Mouse (Mus musculus) olfactory bulb, adult 2 months (tissue): ENCODE data around the gene Myo3a. TPM values are rescaled to one million over a fixed set of nuclear protein-coding genes. Genes with fewer than 3 reads are reported as not detected.

Experiments
- H3K27ac ChIP-seq: fragments of 200-500 bp; 2 replicates; pipeline ENCODE4 v1.5.1; 2012; ENCODE audit warnings: low read depth, low read length; ENCODE audit not compliant: insufficient read depth
- H3K4me1 ChIP-seq: fragments of 200-500 bp; 2 replicates; pipeline ENCODE4 v1.6.1; 2012; ENCODE audit warnings: low read length; ENCODE audit not compliant: control insufficient read depth, insufficient read depth
- H3K4me3 ChIP-seq: fragments of 200-500 bp; 2 replicates; pipeline ENCODE4 v1.5.1; 2012; ENCODE audit warnings: mild to moderate bottlenecking, low read depth, low read length, moderate library complexity; ENCODE audit not compliant: insufficient read depth
- CTCF ChIP-seq: fragments of 200-500 bp; IDR thresholded peaks from 2 replicates; pipeline ENCODE4 v1.5.1; 2012; ENCODE audit warnings: low read depth, mild to moderate bottlenecking, low read length, moderate library complexity; ENCODE audit not compliant: insufficient read depth
- POLR2A ChIP-seq: fragments of 200-500 bp; IDR thresholded peaks from 2 replicates; pipeline ENCODE4 v1.6.1; 2012; ENCODE audit warnings: mild to moderate bottlenecking, low read depth, low read length, moderate library complexity; ENCODE audit not compliant: insufficient read depth
- WGBS: fragments of 180-500 bp; shearing (Covaris S2); methylation state at CpG from one replicate; pipeline ENCODE4 v1.1.7; 2018; 5-methylcytosine and 5-hydroxymethylcytosine counted together
- polyA plus RNA-seq: library from polyadenylated mRNA; stranded (reverse); fragments of >200 nt; gene quantifications from 2 replicates; pipeline ENCODE4 v1.2.4, GENCODE M21; 2012; ENCODE audit warnings: low replicate concordance; ENCODE audit not compliant: missing spikeins, insufficient read depth, insufficient read length

Gene Myo3a
- polyA plus RNA-seq, result not detected in 2 replicates

DNA sequence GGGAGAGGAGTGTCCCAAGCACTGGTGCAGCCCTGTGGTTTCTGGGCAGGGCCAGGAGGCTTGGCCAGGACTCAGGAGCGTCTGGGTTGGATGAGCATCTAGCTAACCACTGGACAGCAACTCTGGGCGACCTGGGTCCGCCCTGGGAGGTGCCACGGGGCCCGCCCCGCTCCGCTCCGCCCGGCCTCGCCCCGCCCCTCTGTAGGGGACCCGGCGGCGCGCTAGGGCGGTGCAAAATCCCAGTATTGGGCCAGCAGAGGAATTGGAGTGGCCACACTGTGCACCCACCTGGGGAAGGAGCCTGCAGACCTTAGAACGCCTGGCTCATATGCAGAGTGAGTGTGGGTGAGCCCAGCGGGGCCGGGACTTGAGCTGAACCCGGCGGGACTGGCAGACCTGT, at the start of gene Myo3a:
Gene Myo3a, plus strand, starts transcription at position 196 of the 400 bp plus-strand sequence.
- TF ChIP-seq CTCF (no peak), POLR2A (no peak)
- Histone ChIP-seq H3K4me3 (no peak within 1 kb of the TSS), H3K27ac (no peak within 1 kb of the TSS), H3K4me1 (peaks cover 4% of the 10 kb centered on the region; the same call in 1 of the 2 replicates)
- WGBS, result 11% methylated on average over 21 of the region's 21 CpGs

DNA sequence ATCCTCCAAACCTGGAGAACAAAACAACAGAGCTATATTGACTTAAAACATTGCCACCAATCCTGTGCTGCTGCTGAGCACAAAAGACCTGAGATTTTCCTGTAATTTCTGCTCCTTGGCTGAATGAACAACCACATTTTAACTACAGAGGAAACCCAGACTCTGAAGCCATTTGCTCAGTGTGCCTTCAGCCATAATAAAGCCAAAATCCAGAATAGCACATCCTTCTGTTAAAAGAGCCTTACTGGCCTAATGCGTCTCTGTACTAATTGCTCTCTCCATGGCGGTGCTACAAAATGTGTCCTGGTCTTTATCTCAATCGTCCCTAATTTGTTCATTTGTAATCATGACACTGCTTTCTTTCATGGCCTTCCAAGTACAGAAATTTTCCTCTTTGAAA, 23.2 kb downstream of the Myo3a start:
- WGBS, result 52% methylated on average over 3 of the region's 3 CpGs
- H3K4me1 ChIP-seq, result no peaks in the 10 kb centered on the region
- H3K4me3 ChIP-seq, result no peak overlapping the region
- no peak for TF ChIP-seq CTCF
- TF ChIP-seq POLR2A, result no peak
- H3K27ac ChIP-seq, result no peak overlapping the region

DNA sequence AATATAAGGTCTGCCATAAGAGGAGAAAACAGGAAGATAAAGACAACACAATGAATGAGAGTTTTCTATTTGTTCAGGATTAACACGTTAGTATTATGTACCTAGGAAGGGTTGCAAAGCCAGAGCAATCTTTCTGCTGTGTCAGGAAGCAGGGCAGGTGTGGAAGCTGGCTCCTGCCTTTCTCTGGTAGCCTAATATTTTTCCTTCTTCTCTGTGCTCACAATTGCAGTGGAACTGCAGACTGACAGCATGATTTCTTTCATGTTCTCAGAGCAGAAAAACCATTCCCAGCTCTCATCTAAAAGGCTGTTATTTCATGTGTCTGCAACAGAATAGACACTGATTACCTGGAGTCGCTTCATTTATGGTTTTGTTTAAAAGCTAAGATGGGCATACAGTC, 23.7 kb downstream of the Myo3a start:
- 76% methylated on average over 2 of the region's 2 CpGs for WGBS
- TF ChIP-seq CTCF (no peak), POLR2A (no peak)
- no peaks in the 10 kb centered on the region for H3K4me1 ChIP-seq
- no peak overlapping the region for H3K4me3 ChIP-seq
- H3K27ac ChIP-seq, result no peak overlapping the region

DNA sequence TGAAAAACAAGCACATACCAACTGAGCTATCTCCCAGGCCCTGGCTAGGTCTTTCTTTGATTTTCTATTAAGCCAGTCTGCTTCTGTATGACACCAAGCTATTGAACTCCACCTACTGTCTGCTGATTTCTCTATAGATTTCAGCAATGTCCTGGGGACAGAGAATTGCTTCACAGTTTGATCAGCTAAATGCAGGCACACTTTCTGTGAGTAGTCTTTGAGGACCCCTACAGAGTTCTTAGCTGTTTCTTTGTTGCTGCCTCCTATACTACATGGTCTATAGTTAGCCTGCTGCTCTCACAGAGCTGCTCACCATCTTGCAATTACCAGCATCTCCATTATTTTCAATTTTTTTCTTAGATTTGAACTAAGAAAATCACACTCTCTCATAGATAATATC, 28.3 kb downstream of the Myo3a start:
- Histone ChIP-seq H3K4me1 (no peaks in the 10 kb centered on the region), H3K27ac (no peak overlapping the region)
- TF ChIP-seq POLR2A, result no peak

DNA sequence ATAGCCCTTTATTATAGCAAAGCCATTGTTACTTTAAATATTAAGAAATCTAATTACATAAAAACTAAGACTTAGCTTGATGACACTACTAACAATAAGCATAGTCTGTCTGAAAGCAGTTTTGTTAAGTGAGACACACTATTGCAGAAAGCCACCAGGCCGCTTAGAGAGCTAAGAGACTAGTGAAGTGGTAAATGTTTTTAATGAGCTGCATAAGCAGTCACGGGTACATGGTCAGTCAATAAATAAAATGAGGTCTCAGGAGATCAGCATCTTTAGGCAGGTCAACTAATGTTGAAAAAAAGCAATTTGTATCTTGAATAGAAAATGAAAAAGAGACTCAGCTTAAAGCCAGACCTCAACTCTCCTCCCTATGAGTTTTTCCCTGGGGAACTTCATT, 44.3 kb downstream of the Myo3a start:
- Histone ChIP-seq H3K4me1 (no peaks in the 10 kb centered on the region), H3K4me3 (no peak overlapping the region), H3K27ac (no peak overlapping the region)
- TF ChIP-seq CTCF, result no peak
- WGBS, result 82% methylated on average over 2 of the region's 2 CpGs

More for the DNA sequence above, 28.3 kb downstream of the Myo3a start:
- H3K4me3 ChIP-seq, result no peak overlapping the region

DNA sequence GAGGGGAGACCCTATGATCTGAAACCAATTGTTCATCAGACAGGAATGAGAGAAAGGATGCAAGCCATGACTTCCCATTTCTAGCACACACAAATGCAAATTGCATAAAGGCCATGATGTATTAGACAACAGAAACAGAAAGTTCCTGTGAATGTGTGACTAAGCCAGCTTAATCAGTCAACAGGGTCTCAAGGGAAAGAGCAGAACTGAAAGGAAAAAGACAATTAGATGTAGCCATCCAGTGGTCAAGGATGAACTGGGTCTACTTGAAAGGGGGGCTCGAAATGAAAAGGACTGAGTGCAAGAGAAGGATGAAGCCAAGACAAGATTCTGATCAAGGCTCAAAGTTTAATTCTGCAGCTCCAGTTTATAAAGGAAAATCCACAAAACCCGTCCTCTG, 58.1 kb downstream of the Myo3a start:
- H3K4me3 ChIP-seq, result no peak overlapping the region
- WGBS, result 77% methylated on average over 2 of the region's 2 CpGs
- no peak overlapping the region for H3K27ac ChIP-seq
- no peaks in the 10 kb centered on the region for H3K4me1 ChIP-seq
- TF ChIP-seq POLR2A (no peak), CTCF (no peak)

DNA sequence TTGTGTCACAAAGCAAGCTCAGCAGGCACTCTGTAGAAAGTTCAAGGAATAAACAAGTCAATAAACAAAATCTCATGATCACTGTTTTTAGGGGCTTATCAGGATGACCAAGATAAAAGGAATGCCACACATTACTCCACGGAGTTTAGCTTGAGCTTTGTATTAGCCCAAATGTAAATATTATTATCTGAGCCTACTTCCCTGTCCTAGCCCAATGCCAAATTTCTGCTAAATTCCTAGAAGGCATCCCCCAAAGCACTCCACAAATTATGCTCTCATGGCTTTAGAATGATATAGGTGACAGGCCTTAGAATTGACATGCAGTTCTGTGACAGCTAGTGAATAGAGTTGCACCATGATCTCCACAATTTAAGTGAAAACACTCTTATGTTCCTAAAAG, 58.5 kb downstream of the Myo3a start:
- 82% methylated on average over 1 of the region's 1 CpGs for WGBS
- Histone ChIP-seq H3K4me1 (no peaks in the 10 kb centered on the region), H3K4me3 (no peak overlapping the region), H3K27ac (no peak overlapping the region)
- TF ChIP-seq POLR2A, result no peak
- TF ChIP-seq CTCF, result no peak

DNA sequence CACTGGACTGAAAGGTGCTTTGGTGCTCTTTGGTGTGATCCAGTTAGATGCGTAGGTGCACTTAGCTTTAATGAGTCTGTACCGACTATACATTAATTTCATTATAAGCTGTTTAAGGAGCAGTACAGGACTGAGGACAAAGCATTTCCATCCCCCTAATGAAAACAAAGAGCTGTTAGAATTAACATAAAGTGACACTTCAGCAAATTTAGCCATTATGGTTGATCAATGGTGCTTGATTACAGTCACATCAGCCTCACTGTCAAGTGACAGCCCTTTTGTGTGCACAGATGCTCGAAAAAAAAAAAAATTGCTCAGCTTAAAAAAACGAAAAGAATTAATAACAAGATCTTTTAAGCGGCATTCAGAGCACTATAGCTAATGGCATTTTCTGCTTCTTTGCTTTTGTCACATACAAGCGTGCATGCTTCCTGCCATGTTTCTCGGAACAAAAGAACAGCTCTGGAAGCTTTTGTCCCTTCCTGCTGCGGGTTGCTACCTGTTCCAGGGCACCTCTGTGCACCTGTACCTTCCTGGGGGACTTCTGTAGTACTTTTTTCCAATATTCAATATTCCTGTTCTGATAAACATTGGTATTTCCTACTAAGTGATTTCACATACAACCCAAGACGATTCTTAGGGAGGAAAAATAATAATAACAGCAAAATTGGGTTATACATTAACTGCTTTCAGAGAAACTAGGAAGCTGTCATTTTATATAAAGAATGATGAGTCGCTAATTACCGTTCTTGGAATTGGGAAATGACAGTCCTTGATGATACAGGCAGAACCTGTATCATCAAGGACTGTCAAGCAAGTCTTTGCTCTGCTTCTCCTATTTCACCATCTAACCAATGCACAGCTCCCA, 66.5 kb downstream of the Myo3a start:
- no peak overlapping the region for H3K4me3 ChIP-seq

DNA sequence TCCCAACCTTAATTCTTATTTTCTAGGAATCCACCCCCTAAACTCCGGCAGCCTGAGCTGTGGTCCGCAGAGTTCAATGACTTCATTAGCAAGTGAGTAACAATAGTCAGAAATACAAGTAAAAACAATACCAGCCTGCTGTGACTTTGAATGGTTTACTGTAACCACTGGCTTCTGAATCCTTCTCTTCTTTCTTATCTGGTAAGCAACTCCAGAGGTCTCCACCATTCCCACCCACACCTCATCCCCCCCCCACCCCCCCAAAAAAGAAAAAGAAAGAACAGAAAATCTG, 67.1 kb downstream of the Myo3a start:
- H3K4me3 ChIP-seq, result no peak overlapping the region
- no peak overlapping the region for H3K27ac ChIP-seq
- WGBS, result 14% methylated on average over 2 of the region's 2 CpGs
- no peaks in the 10 kb centered on the region for H3K4me1 ChIP-seq
- TF ChIP-seq POLR2A, result no peak

More for the DNA sequence above, 66.5 kb downstream of the Myo3a start:
- 34% methylated on average over 11 of the region's 11 CpGs for WGBS
- TF ChIP-seq POLR2A (no peak), CTCF (no peak)
- Histone ChIP-seq H3K27ac (no peak overlapping the region), H3K4me1 (no peaks in the 10 kb centered on the region)

DNA sequence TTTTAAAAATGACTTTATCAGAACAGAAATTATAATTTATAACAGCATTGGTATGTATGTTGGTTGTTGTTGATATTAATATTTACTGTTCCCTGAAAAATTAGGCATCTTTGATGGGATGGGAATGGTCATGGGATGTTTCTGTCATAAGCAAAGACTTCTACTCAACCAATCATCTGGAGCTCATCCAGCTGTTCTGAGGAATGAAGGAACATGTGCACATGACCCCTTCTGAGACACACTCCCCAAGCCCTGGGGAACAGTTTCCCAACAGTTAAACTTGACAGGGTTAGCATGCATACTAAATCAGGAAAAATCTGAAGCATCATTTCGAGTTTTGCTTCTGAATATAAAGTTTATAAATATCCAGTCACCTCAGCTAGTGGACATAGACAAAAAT, 70.6 kb downstream of the Myo3a start:
- TF ChIP-seq POLR2A, result no peak
- no peak for TF ChIP-seq CTCF
- H3K4me3 ChIP-seq, result no peak overlapping the region
- no peak overlapping the region for H3K27ac ChIP-seq
- 79% methylated on average over 1 of the region's 1 CpGs for WGBS
- no peaks in the 10 kb centered on the region for H3K4me1 ChIP-seq
